Mouse (Mus musculus) heart, embryonic 10.5 days (tissue): ENCODE results near the gene Gpx7. TPM values are rescaled to one million over a fixed set of nuclear protein-coding genes. Genes with fewer than 3 reads are reported as not detected.

Source experiments
- DNase-seq: peaks from one replicate; pipeline ENCODE4 v3.0.0-alpha.2; 2017; ENCODE audit warnings: low spot score
- H3K27ac ChIP-seq: fragments of 300-500 bp; sonication (generic); 2 replicates; pipeline ENCODE4 v1.5.1; 2016; ENCODE audit warnings: mild to moderate bottlenecking
- H3K27me3 ChIP-seq: fragments of 300-500 bp; sonication (generic); 2 replicates; pipeline ENCODE4 v1.6.1; 2016; ENCODE audit warnings: mild to moderate bottlenecking; ENCODE audit not compliant: poor library complexity, insufficient read depth, severe bottlenecking
- H3K36me3 ChIP-seq: fragments of 300-500 bp; sonication (generic); 2 replicates; pipeline ENCODE4 v1.6.1; 2016; ENCODE audit warnings: mild to moderate bottlenecking, moderate library complexity
- H3K4me1 ChIP-seq: fragments of 300-500 bp; sonication (generic); 2 replicates; pipeline ENCODE4 v1.6.1; 2016; ENCODE audit warnings: mild to moderate bottlenecking
- H3K4me3 ChIP-seq: fragments of 300-500 bp; sonication (generic); 2 replicates; pipeline ENCODE4 v1.5.1; 2016; ENCODE audit warnings: mild to moderate bottlenecking, moderate library complexity
- H3K9me3 ChIP-seq: fragments of 300-500 bp; sonication (generic); 2 replicates; pipeline ENCODE4 v1.6.1; 2016; ENCODE audit warnings: mild to moderate bottlenecking, moderate library complexity
- WGBS: fragments of 180-500 bp; shearing (Covaris S2); methylation state at CpG from one replicate; pipeline ENCODE4 v1.1.7; 2016; 5-methylcytosine and 5-hydroxymethylcytosine counted together
- polyA plus RNA-seq: library from polyadenylated mRNA; unstranded; fragments of >200 nt; fragmentation: Nextera tagmentation; extraction: Ambion mirVana; gene quantifications from 2 replicates; pipeline ENCODE4 v1.2.1, GENCODE M21; 2016

Gpx7 gene
- polyA plus RNA-seq, 1 experiment from 2014 or later: 58.8 TPM

GRCm38 (mm10) chr4:108387106-108387505 lies 19.7 kb downstream of the Gpx7 start:
- H3K27me3 ChIP-seq: peaks cover 26% of the 10 kb centered on the region
- peaks cover 40% of the 10 kb centered on the region for H3K4me1 ChIP-seq
- H3K9me3 ChIP-seq: no peaks in the 10 kb centered on the region
- no peaks in the 10 kb centered on the region for H3K36me3 ChIP-seq
- peak overlapping the region; percentile 51 for H3K4me3 ChIP-seq
- no peak for DNase-seq
- peak overlapping the region; percentile 87 for H3K27ac ChIP-seq
- WGBS: 32% methylated on average over 4 of the region's 4 CpGs

- H3K27ac ChIP-seq: no peak overlapping the region
- H3K27me3 ChIP-seq: peaks cover 30% of the 10 kb centered on the region
- H3K9me3 ChIP-seq: no peaks in the 10 kb centered on the region
- DNase-seq: no peak
- H3K36me3 ChIP-seq: no peaks in the 10 kb centered on the region
- peaks cover 36% of the 10 kb centered on the region for H3K4me1 ChIP-seq
- 10% methylated on average over 1 of the region's 1 CpGs for WGBS
- no peak overlapping the region for H3K4me3 ChIP-seq
Measured at GRCm38 (mm10) chr4:108386087-108386486, 20.7 kb downstream of the Gpx7 start.

- DNase-seq: no peak
- H3K27ac ChIP-seq: peak within 1 kb of the TSS; percentile 88
- H3K4me1 ChIP-seq: peaks cover 44% of the 10 kb centered on the region
- H3K36me3 ChIP-seq: no peaks in the 10 kb centered on the region
- peak within 1 kb of the TSS; percentile 66 for H3K4me3 ChIP-seq
- H3K27me3 ChIP-seq: peaks cover 30% of the 10 kb centered on the region
- WGBS: 2% methylated on average over 55 of the region's 55 CpGs
- no peaks in the 10 kb centered on the region for H3K9me3 ChIP-seq
Measured at GRCm38 (mm10) chr4:108383183-108383714, 23.5 kb downstream of the Gpx7 start, which contains the start of gene Shisal2a. TSS of gene Shisal2a (minus strand) at chr4:108383349.

GRCm38 (mm10) chr4:108380146-108380545 lies 26.6 kb downstream of the Gpx7 start:
- Histone ChIP-seq H3K9me3 (no peaks in the 10 kb centered on the region), H3K36me3 (no peaks in the 10 kb centered on the region), H3K27me3 (peaks cover 30% of the 10 kb centered on the region), H3K27ac (no peak overlapping the region), H3K4me1 (peaks cover 28% of the 10 kb centered on the region), H3K4me3 (no peak overlapping the region)
- 0% methylated on average over 1 of the region's 1 CpGs for WGBS
- DNase-seq: no peak

- Histone ChIP-seq H3K4me1 (peaks cover 28% of the 10 kb centered on the region), H3K27ac (peak overlapping the region; percentile 52; the same call in 1 of the 2 replicates), H3K4me3 (no peak overlapping the region), H3K27me3 (peaks cover 28% of the 10 kb centered on the region), H3K36me3 (no peaks in the 10 kb centered on the region), H3K9me3 (no peaks in the 10 kb centered on the region)
- DNase-seq: no peak
- WGBS: 68% methylated on average over 3 of the region's 3 CpGs
Measured at GRCm38 (mm10) chr4:108379476-108379875, 27.3 kb downstream of the Gpx7 start.

GRCm38 (mm10) chr4:108372166-108372565 lies 34.6 kb downstream of the Gpx7 start:
- Histone ChIP-seq H3K27me3 (no peaks in the 10 kb centered on the region), H3K4me1 (peaks cover 27% of the 10 kb centered on the region), H3K27ac (peak overlapping the region; percentile 60; the same call in 1 of the 2 replicates), H3K9me3 (no peaks in the 10 kb centered on the region), H3K4me3 (no peak overlapping the region), H3K36me3 (no peaks in the 10 kb centered on the region)
- DNase-seq: no peak
- 20% methylated on average over 3 of the region's 3 CpGs for WGBS

GRCm38 (mm10) chr4:108371421-108371820 lies 35.3 kb downstream of the Gpx7 start:
- 85% methylated on average over 3 of the region's 3 CpGs for WGBS
- DNase-seq: no peak
- no peaks in the 10 kb centered on the region for H3K36me3 ChIP-seq
- peaks cover 27% of the 10 kb centered on the region for H3K4me1 ChIP-seq
- 0 out of 2 replicates have a peak overlapping the region, but pooled peaks have one; percentile 60 for H3K27ac ChIP-seq
- H3K9me3 ChIP-seq: no peaks in the 10 kb centered on the region
- no peak overlapping the region for H3K4me3 ChIP-seq
- H3K27me3 ChIP-seq: no peaks in the 10 kb centered on the region

GRCm38 (mm10) chr4:108370409-108370808 lies 36.4 kb downstream of the Gpx7 start:
- no peaks in the 10 kb centered on the region for H3K27me3 ChIP-seq
- H3K4me3 ChIP-seq: no peak overlapping the region
- H3K9me3 ChIP-seq: no peaks in the 10 kb centered on the region
- no peak for DNase-seq
- H3K36me3 ChIP-seq: no peaks in the 10 kb centered on the region
- no peak overlapping the region for H3K27ac ChIP-seq
- 65% methylated on average over 4 of the region's 4 CpGs for WGBS
- peaks cover 27% of the 10 kb centered on the region for H3K4me1 ChIP-seq

GRCm38 (mm10) chr4:108369254-108369653 lies 37.5 kb downstream of the Gpx7 start:
- H3K27ac ChIP-seq: 0 out of 2 replicates have a peak overlapping the region, but pooled peaks have one; percentile 42
- no peaks in the 10 kb centered on the region for H3K36me3 ChIP-seq
- no peaks in the 10 kb centered on the region for H3K27me3 ChIP-seq
- peaks cover 28% of the 10 kb centered on the region for H3K4me1 ChIP-seq
- no peaks in the 10 kb centered on the region for H3K9me3 ChIP-seq
- H3K4me3 ChIP-seq: no peak overlapping the region
- DNase-seq: no peak
- 31% methylated on average over 5 of the region's 5 CpGs for WGBS

GRCm38 (mm10) chr4:108364111-108364476 lies 42.7 kb downstream of the Gpx7 start:
- H3K4me1 ChIP-seq: peaks cover 52% of the 10 kb centered on the region
- peak overlapping the region; percentile 22; the same call in 1 of the 2 replicates for H3K4me3 ChIP-seq

GRCm38 (mm10) chr4:108363355-108364110 lies 43.2 kb downstream of the Gpx7 start:
- peaks cover 57% of the 10 kb centered on the region for H3K4me1 ChIP-seq
- 0 out of 2 replicates have a peak overlapping the region, but pooled peaks have one; percentile 27 for H3K4me3 ChIP-seq
- WGBS: 12% methylated on average over 7 of the region's 7 CpGs

More at GRCm38 (mm10) chr4:108364111-108364476, 42.7 kb downstream of the Gpx7 start:
- no peaks in the 10 kb centered on the region for H3K27me3 ChIP-seq
- H3K27ac ChIP-seq: peak overlapping the region; percentile 90
- 18% methylated on average over 5 of the region's 5 CpGs for WGBS
- H3K9me3 ChIP-seq: no peaks in the 10 kb centered on the region
- H3K36me3 ChIP-seq: no peaks in the 10 kb centered on the region
- DNase-seq: no peak

GRCm38 (mm10) chr4:108362321-108363261 lies 44.2 kb downstream of the Gpx7 start:
- Histone ChIP-seq H3K27ac (peak overlapping the region; percentile 90), H3K36me3 (no peaks in the 10 kb centered on the region), H3K9me3 (no peaks in the 10 kb centered on the region), H3K4me3 (peak overlapping the region; percentile 27), H3K4me1 (peaks cover 59% of the 10 kb centered on the region), H3K27me3 (no peaks in the 10 kb centered on the region)
- peak; percentile 84 for DNase-seq
- WGBS: 12% methylated on average over 18 of the region's 18 CpGs

More at GRCm38 (mm10) chr4:108363355-108364110, 43.2 kb downstream of the Gpx7 start:
- no peaks in the 10 kb centered on the region for H3K27me3 ChIP-seq
- no peaks in the 10 kb centered on the region for H3K9me3 ChIP-seq
- H3K27ac ChIP-seq: peak overlapping the region; percentile 90
- no peaks in the 10 kb centered on the region for H3K36me3 ChIP-seq
- no peak for DNase-seq
